Mouse (Mus musculus): ENCODE measurements around the gene Vopp1.
"Not testable (repeated sequence)": the region's sequence is repeated elsewhere in the genome, so short reads cannot be mapped to it uniquely, and the experiment has no call there.

The Vopp1 gene

GRCm38 (mm10) chr6:57824422-57825258, at the start of gene Vopp1:
Gene Vopp1, minus strand, starts transcription at chr6:57825159.
- peak; percentile 93 for DNase-seq (ENCODE audit: low read depth)

- peak; percentile 64 for DNase-seq (ENCODE audit: low read depth)
Observed at GRCm38 (mm10) chr6:57859043-57860042, 34.4 kb upstream of the Vopp1 start.

- DNase-seq (ENCODE audit: low read depth), result not testable (repeated sequence)
Observed at GRCm38 (mm10) chr6:57851177-57851576, 26.2 kb upstream of the Vopp1 start.

DNA sequence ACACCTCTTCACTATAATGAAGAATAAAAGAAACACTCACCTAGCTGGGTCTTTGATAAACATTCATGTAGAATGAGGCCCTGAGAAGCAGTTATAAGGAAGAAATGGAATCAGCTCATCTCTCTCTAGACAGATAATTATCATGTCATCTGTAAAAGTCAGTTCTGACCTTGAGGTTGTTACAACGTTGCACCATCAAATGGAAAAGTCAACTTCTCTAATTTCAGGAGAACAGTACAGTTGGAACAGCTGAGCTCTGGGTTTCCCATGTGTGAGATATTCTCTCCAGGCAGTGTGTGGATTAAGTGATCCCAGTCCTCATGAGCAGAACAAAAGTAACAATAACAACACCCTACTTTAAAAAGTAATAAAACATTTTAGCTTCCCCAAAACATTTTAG, 25.3 kb upstream of the Vopp1 start, which contains the start of gene Vmn1r21:
Vmn1r21 (minus strand) TSS at position 58 of the 400 bp plus-strand sequence.
- DNase-seq (ENCODE audit: low read depth), result no peak

- DNase-seq (ENCODE audit: low read depth), result no peak
Observed at GRCm38 (mm10) chr6:57839693-57840408, 14.9 kb upstream of the Vopp1 start.

- no peak for DNase-seq (ENCODE audit: low read depth)
Observed at GRCm38 (mm10) chr6:57825259-57825715, 328 bp upstream of the Vopp1 start.

DNA sequence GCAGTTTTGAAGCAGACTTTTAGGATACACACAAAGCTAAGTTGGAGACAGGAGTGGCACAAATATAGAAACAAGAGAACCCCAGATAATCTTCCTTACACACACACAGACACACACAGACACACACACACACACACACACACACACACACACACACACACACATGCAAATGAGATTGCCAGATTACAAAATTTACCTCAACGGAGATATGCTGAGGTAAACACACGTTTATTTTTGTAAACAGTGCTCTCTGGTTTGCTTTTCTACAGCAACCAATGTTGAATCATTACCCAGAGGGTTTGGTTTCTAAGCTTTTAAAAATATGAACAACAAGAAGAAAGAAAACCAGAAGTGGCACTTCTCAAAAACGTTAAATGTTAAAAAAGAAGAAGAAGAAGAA, 1.5 kb downstream of the Vopp1 start:
- peak; percentile 74 for DNase-seq (ENCODE audit: low read depth)

GRCm38 (mm10) chr6:57822648-57823410, 2.1 kb downstream of the Vopp1 start:
- DNase-seq (ENCODE audit: low read depth), result peak; percentile 87

- DNase-seq (ENCODE audit: low read depth), result no peak
Observed at GRCm38 (mm10) chr6:57814436-57814940, 10.5 kb downstream of the Vopp1 start.

GRCm38 (mm10) chr6:57811748-57812730, 12.9 kb downstream of the Vopp1 start:
- DNase-seq (ENCODE audit: low read depth), result no peak

DNA sequence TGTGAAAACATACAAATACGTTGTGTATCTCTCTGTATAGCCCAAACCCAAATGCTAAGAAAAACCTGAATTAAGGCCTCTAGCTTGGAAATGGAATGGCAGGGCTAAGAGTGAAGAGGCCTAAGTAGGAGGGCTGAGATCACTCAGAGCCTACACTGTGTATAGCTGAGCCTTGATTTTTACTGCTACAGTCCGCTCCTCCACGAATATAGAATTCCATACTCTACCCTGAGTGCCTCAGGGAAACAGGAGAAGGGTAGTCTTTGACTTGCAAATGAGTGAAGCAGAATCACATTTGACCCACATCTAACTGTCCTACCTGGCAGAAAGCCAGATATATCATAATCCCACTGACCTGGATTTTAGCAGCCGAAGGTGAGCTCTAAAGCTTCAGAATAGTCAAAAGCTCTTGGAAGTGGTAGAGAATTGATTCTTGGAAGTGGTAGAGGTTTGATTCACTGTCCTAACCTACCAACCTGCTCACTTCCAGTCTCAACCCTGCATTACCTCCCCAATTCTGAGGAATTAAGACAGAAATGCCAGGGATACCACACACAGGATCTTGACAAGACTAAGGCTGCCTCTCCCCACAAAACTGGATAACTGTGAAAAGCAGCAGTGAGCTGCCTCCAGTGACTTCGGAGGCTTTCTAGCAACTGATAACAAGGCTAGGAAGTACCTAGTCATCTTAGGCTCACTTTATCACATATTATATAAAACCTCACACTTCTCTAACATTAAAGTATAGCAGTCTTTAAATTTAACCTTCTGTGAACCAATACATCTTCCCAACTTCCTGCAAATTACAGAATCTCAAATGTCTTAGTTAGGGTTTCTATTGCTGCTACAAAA, 19.5 kb downstream of the Vopp1 start:
- DNase-seq (ENCODE audit: low read depth), result no peak

DNA sequence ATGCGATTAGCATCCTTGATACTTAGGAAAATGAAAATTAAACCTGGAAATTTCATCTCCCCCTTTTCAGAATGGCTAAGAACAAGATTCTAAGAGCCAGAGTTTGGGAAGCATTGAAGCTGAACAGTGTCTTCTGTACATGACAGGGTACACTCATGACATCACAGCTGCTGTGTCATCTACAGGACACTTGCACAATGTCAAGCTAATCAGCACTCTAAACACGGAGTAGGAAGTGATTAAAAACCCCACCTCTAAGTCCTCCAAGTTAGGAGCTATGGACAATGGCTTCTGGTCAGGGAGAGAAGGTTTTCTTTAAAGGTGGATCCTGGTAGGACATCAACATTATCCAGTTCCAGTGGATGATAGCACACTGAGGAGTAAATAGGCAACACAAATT, 21.8 kb downstream of the Vopp1 start:
- DNase-seq (ENCODE audit: low read depth), result no peak

DNA sequence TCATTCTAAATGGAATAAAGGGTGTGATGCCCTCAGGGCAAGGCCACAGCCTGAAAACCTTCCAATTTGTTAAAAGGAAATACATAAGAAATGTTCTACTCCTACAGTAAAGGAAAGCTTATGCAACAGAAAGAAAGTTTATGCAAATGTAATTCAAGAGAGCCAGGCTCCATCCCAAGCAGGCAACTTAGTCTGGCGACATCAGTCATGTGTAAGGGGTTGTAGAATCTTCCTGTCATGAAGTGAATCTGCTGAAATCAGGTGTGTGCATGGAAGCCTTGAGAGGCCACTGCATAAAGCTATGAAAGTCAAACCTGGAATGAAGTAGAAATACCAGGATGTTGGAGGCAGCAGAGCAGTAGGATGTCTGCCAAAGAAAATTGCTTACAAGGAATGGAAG, 26.0 kb downstream of the Vopp1 start:
- DNase-seq (ENCODE audit: low read depth), result no peak

DNA sequence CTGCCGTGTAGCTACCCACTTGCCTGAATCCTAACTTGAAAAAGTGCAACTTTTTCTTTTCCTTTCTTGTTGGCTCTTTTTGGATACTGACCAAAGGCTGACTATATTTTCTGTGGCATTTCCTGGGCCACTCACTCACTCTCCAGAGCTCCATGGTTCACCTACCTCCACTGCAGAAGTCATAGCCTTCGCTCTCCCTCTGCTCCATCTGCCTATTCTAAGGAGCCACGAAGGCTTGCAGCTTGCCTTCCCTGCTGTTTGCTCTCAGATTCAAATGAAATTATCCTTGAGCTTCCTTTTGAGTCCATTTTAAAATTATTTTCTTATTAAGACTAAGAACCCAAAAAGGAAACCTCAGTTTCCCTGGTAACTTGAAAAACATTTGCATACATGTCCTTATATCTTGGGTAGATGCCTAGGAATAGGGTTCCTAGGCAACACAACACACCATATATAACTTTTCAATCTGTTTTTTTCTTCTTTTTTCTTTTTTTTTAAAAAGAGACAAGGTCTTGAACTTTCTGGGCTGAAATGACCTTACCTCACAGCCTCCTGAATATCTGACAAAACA, 28.0 kb downstream of the Vopp1 start:
- no peak for DNase-seq (ENCODE audit: low read depth)

DNA sequence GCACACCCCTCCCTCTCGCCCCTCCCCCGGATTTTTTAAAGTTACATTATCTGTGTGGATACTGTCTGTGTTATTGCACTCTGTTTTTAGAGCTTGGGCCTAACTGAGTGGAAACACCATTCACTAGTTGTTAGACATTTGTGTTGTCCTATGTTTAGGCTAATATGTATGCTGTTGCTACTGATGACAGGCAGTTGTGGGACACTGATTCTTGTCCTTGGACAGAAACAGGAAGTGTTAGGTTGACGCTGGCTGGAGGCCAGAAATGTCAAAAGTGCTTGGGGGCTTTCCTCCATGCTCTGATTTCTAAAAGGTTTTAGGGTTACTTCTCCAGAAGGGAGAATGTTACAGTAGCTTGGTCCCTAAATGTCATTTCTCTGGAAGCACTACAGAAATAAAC, 29.1 kb downstream of the Vopp1 start:
- DNase-seq (ENCODE audit: low read depth), result no peak

DNA sequence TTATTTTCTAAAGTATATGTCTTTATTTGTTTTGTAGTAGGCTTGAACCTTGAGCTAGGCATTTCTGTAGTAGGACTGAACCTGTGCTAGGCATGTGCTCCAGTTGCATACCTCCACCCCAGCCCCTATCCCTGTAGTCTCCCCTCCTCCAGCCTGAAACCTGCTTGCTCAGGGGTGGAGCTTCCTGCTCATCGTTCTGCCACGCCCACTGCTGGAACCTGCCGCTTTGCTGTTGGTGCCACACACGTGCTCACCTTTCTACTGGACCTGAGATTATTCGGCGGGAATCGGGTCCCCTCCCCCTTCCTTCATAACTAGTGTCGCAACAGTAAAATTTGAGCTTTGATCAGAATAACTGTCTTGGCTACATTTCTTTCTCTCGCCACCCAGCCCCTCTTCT, 32.1 kb downstream of the Vopp1 start:
- DNase-seq (ENCODE audit: low read depth), result not testable (repeated sequence)

GRCm38 (mm10) chr6:57790542-57790941, 34.4 kb downstream of the Vopp1 start:
- no peak for DNase-seq (ENCODE audit: low read depth)

- DNase-seq (ENCODE audit: low read depth), result no peak
Observed at GRCm38 (mm10) chr6:57787376-57787775, 37.6 kb downstream of the Vopp1 start.

Data from induced T-regulatory cell, adult 2 months (primary cell).